Mouse (Mus musculus) retina, embryonic 14.5 days (tissue): Measurements from ENCODE around the gene Gspt2.
"Not testable (repeated sequence)": the region's sequence is repeated elsewhere in the genome, so short reads cannot be mapped to it uniquely, and the experiment has no call there.

Source experiments
- DNase-seq: peaks from one replicate; pipeline ENCODE4 v3.0.0-alpha.2; 2015; ENCODE audit warnings: low spot score

Gene Gspt2

DNA sequence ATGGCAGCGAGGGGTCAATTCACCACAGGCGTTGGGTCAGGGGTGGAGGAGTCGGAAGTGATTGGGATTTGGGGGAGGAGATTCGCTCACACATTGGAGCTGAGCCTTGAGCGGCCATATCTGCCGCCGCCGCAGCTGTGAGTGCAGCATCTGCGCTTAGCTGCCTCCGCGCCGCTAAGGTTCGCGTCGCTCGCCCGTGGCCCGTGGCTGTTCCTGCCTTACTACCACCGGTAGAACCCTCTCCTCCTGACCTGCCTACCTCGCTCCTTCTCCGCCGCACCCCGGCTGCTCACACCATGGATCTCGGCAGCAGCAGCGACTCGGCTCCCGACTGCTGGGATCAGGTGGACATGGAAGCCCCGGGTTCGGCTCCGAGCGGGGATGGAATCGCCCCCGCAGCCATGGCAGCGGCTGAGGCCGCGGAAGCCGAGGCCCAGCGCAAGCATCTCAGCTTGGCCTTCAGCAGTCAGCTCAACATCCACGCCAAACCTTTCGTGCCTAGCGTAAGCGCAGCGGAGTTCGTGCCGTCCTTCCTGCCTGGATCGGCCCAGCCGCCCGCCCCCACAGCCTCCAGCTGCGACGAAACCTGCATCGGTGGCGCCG is at the start of gene Gspt2:
Gene Gspt2, plus strand, starts transcription at position 109 of the 603 bp plus-strand sequence.
- DNase-seq = peak; percentile 78

DNA sequence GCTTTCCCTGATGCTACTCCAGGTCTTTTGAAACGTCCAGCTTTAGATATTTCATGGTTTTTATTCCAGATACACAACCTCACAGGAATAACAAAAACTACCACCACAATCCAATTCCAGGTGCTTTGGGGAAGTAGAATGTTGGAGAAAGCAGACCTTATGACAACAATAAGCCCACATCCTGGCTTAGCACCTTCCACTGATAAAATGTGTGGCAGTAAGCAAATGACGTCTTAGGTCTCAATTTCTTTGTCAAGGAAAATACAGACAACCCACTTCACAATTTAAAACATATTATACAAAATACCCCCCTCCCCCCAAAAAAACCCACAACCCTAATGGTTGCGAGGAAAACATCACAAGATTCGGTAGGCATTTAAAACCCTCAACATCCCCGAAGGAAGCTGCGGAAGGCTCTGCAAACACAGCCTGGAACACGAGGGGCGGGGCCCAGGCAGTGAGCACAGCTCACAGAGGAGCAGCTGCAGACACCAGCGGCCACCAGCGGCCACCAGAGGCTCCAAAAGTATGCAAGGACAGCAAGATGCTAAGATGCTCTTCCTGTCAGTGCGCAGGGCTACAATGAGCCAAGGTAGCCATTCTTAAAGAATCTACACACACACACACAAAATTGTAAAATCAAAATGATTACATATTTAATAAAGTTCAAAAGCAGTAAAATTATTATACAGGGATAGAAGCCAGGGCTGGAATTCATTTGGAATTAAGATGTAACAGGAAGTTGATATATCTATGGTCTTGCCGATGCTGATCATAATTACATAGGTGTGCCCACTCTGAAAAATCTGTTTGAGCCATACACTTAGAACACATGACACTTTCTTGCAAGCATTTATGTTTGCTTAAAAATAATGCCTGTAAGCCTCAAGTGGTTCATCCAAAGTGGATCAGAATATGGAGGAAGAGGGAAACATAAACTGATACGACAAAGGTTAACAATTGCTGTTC is 10.8 kb upstream of the Gspt2 start:
- peak; percentile 71 for DNase-seq

DNA sequence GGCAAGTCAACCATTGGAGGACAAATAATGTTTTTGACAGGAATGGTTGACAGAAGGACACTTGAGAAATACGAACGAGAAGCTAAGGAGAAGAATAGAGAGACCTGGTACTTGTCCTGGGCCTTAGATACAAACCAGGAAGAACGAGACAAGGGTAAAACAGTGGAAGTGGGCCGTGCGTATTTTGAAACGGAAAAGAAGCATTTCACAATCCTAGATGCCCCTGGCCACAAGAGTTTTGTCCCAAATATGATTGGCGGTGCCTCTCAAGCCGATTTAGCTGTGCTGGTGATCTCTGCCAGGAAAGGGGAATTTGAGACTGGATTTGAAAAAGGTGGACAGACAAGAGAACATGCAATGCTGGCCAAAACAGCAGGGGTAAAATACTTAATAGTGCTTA is 1.0 kb downstream of the Gspt2 start:
- DNase-seq = no peak

DNA sequence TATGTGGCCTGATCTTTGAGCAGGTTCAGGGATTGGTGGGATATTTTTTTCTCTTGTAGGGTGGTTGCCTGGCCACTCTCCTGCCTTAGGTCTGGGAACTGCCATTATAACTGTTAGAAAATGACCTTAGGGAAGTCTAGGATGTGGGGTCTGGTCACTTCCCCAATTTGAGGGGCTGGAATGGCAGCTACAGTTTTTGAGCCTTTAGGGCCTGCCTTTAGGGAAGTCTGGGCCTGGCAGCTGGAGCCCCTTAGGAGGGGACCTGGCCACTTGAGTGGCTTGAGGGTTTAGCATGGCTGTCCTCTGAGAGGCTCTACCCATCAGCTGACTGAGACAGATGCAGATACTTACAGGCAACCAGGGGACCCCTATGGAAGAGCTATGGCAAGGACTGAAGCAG is 12.7 kb downstream of the Gspt2 start:
- DNase-seq = no peak

DNA sequence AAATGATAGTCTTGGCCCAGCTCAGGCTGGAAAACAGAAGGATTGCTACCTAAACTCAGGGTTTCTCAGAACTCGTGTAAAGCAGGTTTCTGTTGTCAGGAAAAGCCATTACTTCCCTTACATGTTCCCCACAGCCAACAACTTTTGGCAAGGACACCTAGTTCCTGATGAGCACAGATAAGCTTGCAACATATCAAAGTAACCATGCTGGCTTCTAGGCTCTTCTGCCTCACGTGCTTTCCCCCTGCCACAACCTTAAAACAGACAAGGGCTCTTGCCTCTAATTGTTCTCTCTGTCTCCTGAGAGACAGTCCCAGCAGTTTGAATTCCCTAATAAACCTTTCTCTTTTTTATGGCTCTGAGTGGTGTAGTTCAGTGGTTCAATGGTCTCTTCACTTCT is 21.9 kb downstream of the Gspt2 start:
- DNase-seq = no peak

DNA sequence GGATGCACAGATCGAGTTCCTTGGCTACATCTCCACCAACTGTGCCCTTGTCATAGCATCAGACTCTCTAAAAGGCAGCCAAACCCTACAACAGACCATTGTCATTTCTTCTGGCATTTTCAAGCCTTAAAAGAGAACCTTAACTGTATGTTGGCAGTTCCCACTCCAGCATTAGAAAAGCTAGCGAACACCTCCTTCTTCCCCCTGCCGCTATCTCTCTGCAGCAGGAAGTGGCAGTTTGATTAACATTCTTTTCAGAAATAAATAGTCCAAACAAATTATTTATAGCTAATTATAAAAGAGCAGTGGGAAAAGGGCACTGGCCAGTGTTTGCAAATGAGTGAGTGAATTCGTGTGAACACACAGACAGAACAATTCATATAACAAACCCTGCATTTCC is 34.9 kb downstream of the Gspt2 start:
- DNase-seq = no peak

- DNase-seq = peak; percentile 76
These were observed 39.1 kb downstream of the Gspt2 start for GRCm38 (mm10) chrX:94674977-94675376.

- DNase-seq = not testable (repeated sequence)
These were observed 45.7 kb downstream of the Gspt2 start for GRCm38 (mm10) chrX:94681581-94681980.

GRCm38 (mm10) chrX:94689593-94689992 is 53.7 kb downstream of the Gspt2 start:
- DNase-seq = not testable (repeated sequence)
